Mouse (Mus musculus) hindlimb bud, embryonic 11.5 days (tissue): ENCODE measurements around the gene Alpl.

Experiments used
- DNase-seq: peaks from one replicate; pipeline ENCODE4 v3.0.0-alpha.2; 2012; ENCODE audit warnings: low read depth, low spot score; ENCODE audit errors: extremely low spot score

Gene Alpl

GRCm38 (mm10) chr4:137740350-137740749 is 55.8 kb downstream of the Alpl start:
- no peak for DNase-seq

- peak; percentile 62 for DNase-seq
These were observed 56.8 kb downstream of the Alpl start for GRCm38 (mm10) chr4:137739151-137739923.

- no peak for DNase-seq
These were observed 58.4 kb downstream of the Alpl start for GRCm38 (mm10) chr4:137737760-137738159.

GRCm38 (mm10) chr4:137736220-137736701 is 59.9 kb downstream of the Alpl start:
- DNase-seq = no peak

- DNase-seq = no peak
These were observed 62.7 kb downstream of the Alpl start for GRCm38 (mm10) chr4:137733459-137733858.

- no peak for DNase-seq
These were observed 63.2 kb downstream of the Alpl start for GRCm38 (mm10) chr4:137732962-137733361.

- no peak for DNase-seq
These were observed 63.8 kb downstream of the Alpl start for GRCm38 (mm10) chr4:137732361-137732760.

GRCm38 (mm10) chr4:137731891-137732290 is 64.3 kb downstream of the Alpl start:
- DNase-seq = no peak

GRCm38 (mm10) chr4:137730757-137731156 is 65.4 kb downstream of the Alpl start:
- DNase-seq = no peak

GRCm38 (mm10) chr4:137730134-137730533 is 66.0 kb downstream of the Alpl start:
- DNase-seq = peak; percentile 81

GRCm38 (mm10) chr4:137729155-137729855 is 66.9 kb downstream of the Alpl start:
- no peak for DNase-seq

GRCm38 (mm10) chr4:137728399-137729154 is 67.6 kb downstream of the Alpl start:
- no peak for DNase-seq

GRCm38 (mm10) chr4:137727506-137728187 is 68.5 kb downstream of the Alpl start:
- no peak for DNase-seq

- no peak for DNase-seq
These were observed 69.3 kb downstream of the Alpl start for GRCm38 (mm10) chr4:137726739-137727505.

GRCm38 (mm10) chr4:137725541-137726145 is 70.5 kb downstream of the Alpl start:
- DNase-seq = no peak

GRCm38 (mm10) chr4:137724766-137725165 is 71.4 kb downstream of the Alpl start:
- DNase-seq = no peak

GRCm38 (mm10) chr4:137724212-137724611 is 72.0 kb downstream of the Alpl start:
- DNase-seq = no peak

GRCm38 (mm10) chr4:137723527-137723926 is 72.7 kb downstream of the Alpl start:
- DNase-seq = no peak

- DNase-seq = peak; percentile 52
These were observed 73.3 kb downstream of the Alpl start for GRCm38 (mm10) chr4:137722692-137723427.
